Mouse (Mus musculus) hindbrain, embryonic 11.5 days (tissue): ENCODE results near the gene Arfgap3. TPM values are rescaled to one million over a fixed set of nuclear protein-coding genes. Genes with fewer than 3 reads are reported as not detected.

Experiments
- ATAC-seq: fragments of 200-750 bp; cut with Nextera tagmentation; 2 replicates; pipeline ENCODE4 v1.8.0; 2017; ENCODE audit warnings: mild to moderate bottlenecking, moderate TSS enrichment, moderate library complexity; ENCODE audit not compliant: low FRiP score
- DNase-seq: peaks from one replicate; pipeline ENCODE4 v3.0.0-alpha.2; 2015; ENCODE audit warnings: low spot score
- H3K27ac ChIP-seq: fragments of 300-500 bp; sonication (generic); 2 replicates; pipeline ENCODE4 v1.5.1; 2014; ENCODE audit warnings: mild to moderate bottlenecking, low read depth, low read length
- H3K27me3 ChIP-seq: fragments of 300-500 bp; sonication (generic); 2 replicates; pipeline ENCODE4 v1.6.1; 2014; ENCODE audit warnings: mild to moderate bottlenecking, low read length, moderate library complexity, mixed read lengths; ENCODE audit not compliant: control insufficient read depth, insufficient read depth
- H3K36me3 ChIP-seq: fragments of 300-500 bp; sonication (generic); 2 replicates; pipeline ENCODE4 v1.6.1; 2014; ENCODE audit warnings: mild to moderate bottlenecking, low read length, moderate library complexity, mixed read lengths; ENCODE audit not compliant: control insufficient read depth, insufficient read depth
- H3K4me1 ChIP-seq: fragments of 300-500 bp; sonication (generic); replicated peaks from 2 replicates; pipeline ENCODE4 v1.6.1; 2014; ENCODE audit warnings: low read length, mixed read lengths; ENCODE audit not compliant: control insufficient read depth, insufficient read depth
- H3K4me2 ChIP-seq: fragments of 300-500 bp; sonication (generic); replicated peaks from 2 replicates; pipeline ENCODE4 v1.6.1; 2014; ENCODE audit warnings: mild to moderate bottlenecking, low read depth, low read length
- H3K4me3 ChIP-seq: fragments of 300-500 bp; sonication (generic); 2 replicates; pipeline ENCODE4 v1.5.1; 2014; ENCODE audit warnings: low read depth, low read length
- H3K9ac ChIP-seq: fragments of 300-500 bp; sonication (generic); 2 replicates; pipeline ENCODE4 v1.6.1; 2014; ENCODE audit warnings: low read depth, low read length
- H3K9me3 ChIP-seq: fragments of 300-500 bp; sonication (generic); 2 replicates; pipeline ENCODE4 v1.6.1; 2016; ENCODE audit warnings: low read length; ENCODE audit not compliant: control insufficient read depth
- WGBS: fragments of 180-500 bp; shearing (Covaris S2); extraction: QIAGEN DNeasy Blood & Tissue Kit; methylation state at CpG from one replicate; pipeline ENCODE4 v1.1.7; 2014; 5-methylcytosine and 5-hydroxymethylcytosine counted together
- polyA plus RNA-seq: library from polyadenylated mRNA; unstranded; fragments of >200 nt; fragmentation: Nextera tagmentation; extraction: Ambion mirVana; gene quantifications from 2 replicates; pipeline ENCODE4 v1.2.1, GENCODE M21; 2014

Arfgap3 gene
- polyA plus RNA-seq, 1 experiment from 2014 or later, result 40.1 TPM

GRCm38 (mm10) chr15:83250651-83251175, 99.3 kb downstream of the Arfgap3 start:
- H3K27ac ChIP-seq, result no peak overlapping the region

More at GRCm38 (mm10) chr15:83250651-83251175, 99.3 kb downstream of the Arfgap3 start:
- Histone ChIP-seq H3K9ac (0 out of 2 replicates have a peak overlapping the region, but pooled peaks have one; percentile 31), H3K36me3 (no peaks in the 10 kb centered on the region), H3K4me2 (peak overlapping the region; percentile 87), H3K9me3 (no peaks in the 10 kb centered on the region), H3K27me3 (peaks cover 24% of the 10 kb centered on the region), H3K4me1 (0 out of 2 replicates have a peak, but pooled peaks cover 3% of the 10 kb centered on the region), H3K4me3 (peak overlapping the region; percentile 43)
- WGBS, result 2% methylated on average over 20 of the region's 20 CpGs
- no peak for DNase-seq
- ATAC-seq, result no peak

Other genes with a start within 250 kb of the Arfgap3 start
- gene Rrp7a, start 227.4 kb downstream of the Arfgap3 start, polyA plus RNA-seq, result 54.6 and 63.4 TPM in 2 replicates
- 162 and 163 TPM in 2 replicates for gene Poldip3, start 200.9 kb downstream of the Arfgap3 start, polyA plus RNA-seq
- gene Cyb5r3, start 177.7 kb downstream of the Arfgap3 start, polyA plus RNA-seq, result 182 and 205 TPM in 2 replicates
- gene A4galt, start 98.5 kb downstream of the Arfgap3 start, polyA plus RNA-seq, result 1.7 and 1.8 TPM in 2 replicates
- gene Pacsin2, start 114.4 kb upstream of the Arfgap3 start, polyA plus RNA-seq, result 40.9 and 43.2 TPM in 2 replicates
- 37.0 and 38.9 TPM in 2 replicates for gene Ttll1, start 160.6 kb upstream of the Arfgap3 start, polyA plus RNA-seq
- gene Bik, start 176.6 kb upstream of the Arfgap3 start, polyA plus RNA-seq, result 2.1 and 3.3 TPM in 2 replicates
- gene Tspo, start 213.3 kb upstream of the Arfgap3 start, polyA plus RNA-seq, result 27.4 and 32.0 TPM in 2 replicates
- 38.9 and 39.0 TPM in 2 replicates for gene Mcat, start 213.5 kb upstream of the Arfgap3 start, polyA plus RNA-seq
- gene Ttll12, start 244.9 kb upstream of the Arfgap3 start, polyA plus RNA-seq, result 43.4 and 43.6 TPM in 2 replicates